Mouse (Mus musculus) left cerebral cortex, adult 2 months (tissue): ENCODE measurements at regions not wholly inside any gene's neighbourhood (a gene's known extent, or its start where the extent isn't known, plus 50 kb on each side); places are given as distances from the start of the nearest gene placed in this dataset.
"Not testable (repeated sequence)": the region's sequence is repeated elsewhere in the genome, so short reads cannot be mapped to it uniquely, and the experiment has no call there.

Experiments used
- DNase-seq, 2 experiments: peaks; one replicate each; pipeline ENCODE4 v3.0.0; 2021 to 2022; ENCODE audit warnings: low spot score in 2 of 2, mixed read lengths in 1 of 2; ENCODE audit errors: extremely low spot score in 1 of 2
- H3K27ac ChIP-seq: fragments of 200-600 bp; 2 replicates; pipeline ENCODE4 v1.8.1; 2022
- H3K4me3 ChIP-seq: fragments of 200-600 bp; 2 replicates; pipeline ENCODE4 v1.8.1; 2022
- CTCF ChIP-seq: fragments of 200-600 bp; IDR thresholded peaks from 2 replicates; pipeline ENCODE4 v1.8.1; 2022; ENCODE audit warnings: antibody characterized with exemption, mild to moderate bottlenecking, moderate library complexity
- intact Hi-C: fragments of 180-260 bp; cut with DNase I; formaldehyde crosslinking; loops from one replicate; pipeline ENCODE4 v1.15.1; 2025

DNA sequence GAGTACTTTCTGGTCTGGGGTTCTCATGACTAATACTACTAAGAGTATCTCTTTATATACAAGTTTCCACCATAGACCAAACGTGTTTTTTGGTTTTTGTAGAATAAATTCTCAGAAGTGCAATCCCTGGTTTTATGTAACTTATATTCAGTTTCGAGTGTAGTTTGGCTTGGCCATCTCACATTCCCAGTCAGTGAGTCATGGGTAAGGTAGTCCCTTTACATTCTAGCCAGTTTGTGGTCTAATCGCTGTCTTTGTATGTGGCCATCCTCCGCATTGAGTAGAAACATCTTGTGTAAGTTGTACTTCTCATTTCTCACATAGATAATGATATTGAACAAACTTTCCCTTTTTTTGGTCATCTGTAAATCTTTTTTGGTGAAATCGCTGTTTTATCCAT is 88.3 kb downstream of the Anxa5 start:
- no peak for DNase-seq
- Histone ChIP-seq H3K4me3 (no peak overlapping the region), H3K27ac (no peak overlapping the region)
- intact Hi-C loops = no loop called here
- no peak for TF ChIP-seq CTCF

DNA sequence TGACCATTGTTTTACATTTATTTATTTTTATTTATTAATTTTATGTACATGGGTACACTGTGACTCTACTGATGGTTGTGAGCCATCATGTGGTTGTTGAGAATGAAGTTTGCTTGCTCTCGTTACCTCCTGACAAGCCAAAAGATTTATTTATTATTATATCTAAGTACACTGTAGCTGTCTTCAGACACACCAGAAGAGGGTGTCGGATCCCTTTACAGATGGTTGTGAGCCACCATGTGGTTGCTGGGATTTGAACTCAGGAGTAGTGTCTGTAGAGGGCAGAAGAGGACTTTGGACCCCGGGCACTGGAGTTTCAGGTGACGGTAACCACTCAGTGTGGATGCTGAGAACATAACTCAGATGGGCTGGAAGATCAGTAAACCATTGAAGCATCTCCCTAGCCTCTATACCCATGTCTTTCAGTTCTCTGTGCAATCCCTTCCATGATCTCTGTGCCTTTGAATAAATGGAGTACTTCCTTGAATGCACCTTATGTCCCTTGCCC is 92.2 kb downstream of the Anxa5 start:
- intact Hi-C loops = no loop called here
- Histone ChIP-seq H3K27ac (no peak overlapping the region), H3K4me3 (no peak overlapping the region)
- no peak for DNase-seq
- no peak; the same call in 1 of the 2 replicates for TF ChIP-seq CTCF

GRCm38 (mm10) chr3:36381621-36382193 is 94.0 kb downstream of the Anxa5 start:
- no peak for TF ChIP-seq CTCF
- intact Hi-C loops = no loop called here
- no peak for DNase-seq
- Histone ChIP-seq H3K27ac (peak overlapping the region; percentile 44), H3K4me3 (no peak overlapping the region)

DNA sequence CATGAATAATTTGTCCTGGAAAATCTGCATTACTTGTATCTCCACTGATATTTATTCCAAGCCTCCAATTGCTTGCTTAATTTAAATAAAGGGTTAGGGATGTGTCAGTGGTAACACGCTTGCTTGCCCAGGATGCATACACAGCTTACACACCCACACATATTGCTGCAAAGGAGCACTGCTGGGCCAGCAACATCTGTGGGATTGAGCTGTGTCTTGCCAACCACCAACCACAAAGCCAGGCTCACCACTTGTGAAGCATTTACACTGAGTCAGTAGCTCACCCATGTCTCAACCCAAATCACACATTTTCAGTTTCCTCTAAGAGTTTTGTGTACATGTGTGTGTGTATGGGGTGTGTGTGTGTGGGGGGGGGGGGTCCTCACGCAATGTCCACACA is 100.0 kb downstream of the Anxa5 start:
- intact Hi-C loops = loop anchor here (5.0 kb wide), 1 partner anchor 33 kb away; no protein-coding TSS in a partner anchor
- Histone ChIP-seq H3K27ac (no peak overlapping the region), H3K4me3 (no peak overlapping the region)
- no peak for TF ChIP-seq CTCF
- no peak for DNase-seq

DNA sequence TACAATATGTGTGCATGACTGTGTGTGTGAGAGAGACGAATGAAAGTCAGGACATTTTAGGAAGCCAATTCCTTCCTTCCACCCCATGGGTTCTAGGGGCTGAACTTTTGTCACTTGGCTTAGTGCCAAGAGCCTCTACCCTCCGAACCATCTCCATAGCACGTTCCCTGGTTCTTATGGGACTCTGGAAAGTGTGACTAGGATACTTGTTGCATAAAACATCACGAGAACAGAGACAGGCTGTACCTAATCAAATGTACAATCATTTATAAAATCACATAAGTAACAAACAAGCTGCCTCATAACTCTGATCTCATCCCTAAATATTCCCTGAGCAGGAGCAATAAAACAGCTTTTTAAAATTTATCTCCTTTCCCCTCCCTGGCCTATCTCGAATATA is 100.8 kb downstream of the Anxa5 start:
- no peak for TF ChIP-seq CTCF
- intact Hi-C loops = loop anchor here (5.0 kb wide), 1 partner anchor 33 kb away; no protein-coding TSS in a partner anchor
- DNase-seq = no peak
- H3K4me3 ChIP-seq = no peak overlapping the region
- no peak overlapping the region for H3K27ac ChIP-seq

DNA sequence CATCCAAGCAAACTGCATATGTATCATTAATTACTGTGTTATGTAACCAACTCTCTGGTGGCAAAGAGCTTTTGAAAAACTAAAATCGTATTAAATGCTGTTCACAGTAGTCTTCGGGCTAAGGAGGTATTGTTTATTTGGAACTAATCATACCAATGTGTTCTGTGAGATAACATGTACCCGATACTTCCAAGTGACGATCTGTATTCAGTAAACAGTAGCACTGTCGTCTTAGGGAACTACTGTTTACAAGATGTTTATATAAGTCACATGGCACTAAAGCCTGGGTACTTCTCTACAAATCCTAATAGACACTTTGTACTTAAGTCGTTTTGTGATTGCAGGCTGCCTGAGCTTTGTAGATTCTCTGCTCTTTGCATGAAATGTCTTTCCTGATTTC is 114.8 kb downstream of the Anxa5 start:
- Histone ChIP-seq H3K27ac (no peak overlapping the region), H3K4me3 (no peak overlapping the region)
- DNase-seq = no peak
- no peak for TF ChIP-seq CTCF
- intact Hi-C loops = no loop called here

- not testable (repeated sequence) for DNase-seq
Measured at GRCm38 (mm10) chr3:36354201-36354600, 121.5 kb downstream of the Anxa5 start.

GRCm38 (mm10) chr3:36352032-36352742 is 123.5 kb downstream of the Anxa5 start:
- intact Hi-C loops = no loop called here
- Histone ChIP-seq H3K4me3 (no peak overlapping the region), H3K27ac (no peak overlapping the region; the same call in 1 of the 2 replicates)
- no peak for DNase-seq
- no peak for TF ChIP-seq CTCF

More at GRCm38 (mm10) chr3:36354201-36354600, 121.5 kb downstream of the Anxa5 start:
- H3K27ac ChIP-seq, intact Hi-C loops, H3K4me3 ChIP-seq: not testable (repeated sequence)

- intact Hi-C loops = no loop called here
- no peak overlapping the region for H3K27ac ChIP-seq
- no peak overlapping the region for H3K4me3 ChIP-seq
- TF ChIP-seq CTCF = no peak
- no peak for DNase-seq
Measured at GRCm38 (mm10) chr3:36349073-36349472, 126.6 kb downstream of the Anxa5 start.

GRCm38 (mm10) chr3:36340889-36341533 is 118.9 kb upstream of the Qrfpr start:
- DNase-seq = peak; percentile 71 to 84
- Histone ChIP-seq H3K4me3 (no peak overlapping the region), H3K27ac (peak overlapping the region; percentile 24; the same call in 1 of the 2 replicates)
- intact Hi-C loops = loop anchor here (5.0 kb wide), 1 partner anchor 36 kb away; no protein-coding TSS in a partner anchor
- TF ChIP-seq CTCF = no peak

GRCm38 (mm10) chr3:36339656-36340055 is 117.5 kb upstream of the Qrfpr start:
- no peak for DNase-seq
- intact Hi-C loops = loop anchor here (5.0 kb wide), 1 partner anchor 38 kb away; no protein-coding TSS in a partner anchor
- no peak overlapping the region for H3K27ac ChIP-seq
- TF ChIP-seq CTCF = no peak
- no peak overlapping the region for H3K4me3 ChIP-seq

DNA sequence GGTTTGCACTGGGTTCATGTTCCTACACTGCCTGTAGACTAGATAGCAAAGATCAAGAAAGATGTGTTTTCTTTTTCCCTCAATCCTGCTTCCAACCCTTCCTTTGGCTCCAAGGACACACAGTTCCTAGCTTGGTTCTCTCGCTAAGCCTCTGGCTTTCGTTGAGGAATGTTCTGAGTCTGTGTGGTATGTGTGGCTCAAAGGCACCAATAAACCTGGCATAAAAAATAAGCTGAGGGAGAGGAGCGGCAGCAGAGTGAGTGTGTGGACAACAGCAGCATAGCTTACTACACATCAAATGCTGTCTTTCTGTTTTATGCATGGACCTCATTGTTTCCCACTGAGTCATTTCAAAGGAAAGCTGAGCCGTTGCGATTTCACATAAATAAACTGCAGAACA is 112.2 kb upstream of the Qrfpr start:
- Histone ChIP-seq H3K27ac (no peak overlapping the region), H3K4me3 (no peak overlapping the region)
- DNase-seq = no peak
- no peak for TF ChIP-seq CTCF
- intact Hi-C loops = loop anchor here (5.0 kb wide), 1 partner anchor 122 kb away; no protein-coding TSS in a partner anchor
